Mouse (Mus musculus): Measurements from ENCODE around the gene Phc3.

The Phc3 gene

GRCm38 (mm10) chr3:30969104-30969581 is at the start of gene Phc3:
Phc3 (minus strand) TSS chr3:30969415.
- peak; percentile 65 for DNase-seq (ENCODE audit: low spot score)

GRCm38 (mm10) chr3:31017652-31018051 is 48.4 kb upstream of the Phc3 start:
- DNase-seq (ENCODE audit: low spot score) = no peak

GRCm38 (mm10) chr3:31016594-31017196 is 47.5 kb upstream of the Phc3 start:
- DNase-seq (ENCODE audit: low spot score) = no peak

GRCm38 (mm10) chr3:31015682-31016443 is 46.6 kb upstream of the Phc3 start:
- no peak for DNase-seq (ENCODE audit: low spot score)

GRCm38 (mm10) chr3:31014374-31014773 is 45.2 kb upstream of the Phc3 start:
- no peak for DNase-seq (ENCODE audit: low spot score)

GRCm38 (mm10) chr3:31004320-31005209 is 35.4 kb upstream of the Phc3 start:
- DNase-seq (ENCODE audit: low spot score) = no peak

- no peak for DNase-seq (ENCODE audit: low spot score)
These were observed 31.9 kb upstream of the Phc3 start for GRCm38 (mm10) chr3:31001048-31001676.

- DNase-seq (ENCODE audit: low spot score) = no peak
These were observed 30.8 kb upstream of the Phc3 start for GRCm38 (mm10) chr3:31000018-31000407.

GRCm38 (mm10) chr3:30999401-31000017 is 30.3 kb upstream of the Phc3 start:
- DNase-seq (ENCODE audit: low spot score) = no peak

- DNase-seq (ENCODE audit: low spot score) = no peak
These were observed 27.4 kb upstream of the Phc3 start for GRCm38 (mm10) chr3:30996688-30997014.

GRCm38 (mm10) chr3:30995899-30996687 is 26.9 kb upstream of the Phc3 start:
- DNase-seq (ENCODE audit: low spot score) = no peak

- peak; percentile 74 for DNase-seq (ENCODE audit: low spot score)
These were observed 26.2 kb upstream of the Phc3 start, which contains the start of gene Prkci for GRCm38 (mm10) chr3:30995283-30995898. Prkci (plus strand) TSS chr3:30995747.

GRCm38 (mm10) chr3:30994859-30995258 is 25.6 kb upstream of the Phc3 start:
- no peak for DNase-seq (ENCODE audit: low spot score)

- no peak for DNase-seq (ENCODE audit: low spot score)
These were observed 23.9 kb upstream of the Phc3 start for GRCm38 (mm10) chr3:30993066-30993573.

- DNase-seq (ENCODE audit: low spot score) = no peak
These were observed 22.9 kb upstream of the Phc3 start for GRCm38 (mm10) chr3:30992161-30992560.

- DNase-seq (ENCODE audit: low spot score) = no peak
These were observed 18.4 kb upstream of the Phc3 start for GRCm38 (mm10) chr3:30987396-30988318.

- no peak for DNase-seq (ENCODE audit: low spot score)
These were observed 13.8 kb upstream of the Phc3 start for GRCm38 (mm10) chr3:30982924-30983536.

- DNase-seq (ENCODE audit: low spot score) = no peak
These were observed 12.6 kb upstream of the Phc3 start for GRCm38 (mm10) chr3:30981616-30982380.

Data from urinary bladder, postnatal 10 days (tissue).